Mouse (Mus musculus) limb, embryonic 14.5 days (tissue): ENCODE results near the gene Mrps33. TPM values are rescaled to one million over a fixed set of nuclear protein-coding genes. Genes with fewer than 3 reads are reported as not detected.

Source experiments
- ATAC-seq: fragments of 200-750 bp; cut with Nextera tagmentation; 2 replicates; pipeline ENCODE4 v1.8.0; 2017; ENCODE audit warnings: low read depth, moderate number of reproducible peaks, moderate TSS enrichment; ENCODE audit not compliant: low FRiP score
- DNase-seq: peaks from one replicate; pipeline ENCODE4 v3.0.0-alpha.2; 2015; ENCODE audit warnings: low spot score
- H3K27ac ChIP-seq: fragments of 300-500 bp; sonication (generic); replicated peaks from 2 replicates; pipeline ENCODE4 v1.5.1; 2014; ENCODE audit warnings: low read depth, mild to moderate bottlenecking, low read length, moderate library complexity, mixed read lengths
- H3K27me3 ChIP-seq: fragments of 300-500 bp; sonication (generic); 2 replicates; pipeline ENCODE4 v1.6.1; 2014; ENCODE audit warnings: low read length, mixed read lengths; ENCODE audit not compliant: control insufficient read depth, insufficient read depth
- H3K36me3 ChIP-seq: fragments of 300-500 bp; sonication (generic); 2 replicates; pipeline ENCODE4 v1.6.1; 2014; ENCODE audit warnings: mild to moderate bottlenecking, low read length, moderate library complexity, mixed read lengths; ENCODE audit not compliant: control insufficient read depth, insufficient read depth
- H3K4me1 ChIP-seq: fragments of 300-500 bp; sonication (generic); 2 replicates; pipeline ENCODE4 v1.6.1; 2014; ENCODE audit warnings: antibody characterized with exemption, low read length, mixed read lengths; ENCODE audit not compliant: control insufficient read depth, insufficient read depth
- H3K4me2 ChIP-seq: fragments of 300-500 bp; sonication (generic); replicated peaks from 2 replicates; pipeline ENCODE4 v1.6.1; 2014; ENCODE audit warnings: low read depth, mild to moderate bottlenecking, low read length, moderate library complexity; ENCODE audit not compliant: severe bottlenecking
- H3K4me3 ChIP-seq: fragments of 300-500 bp; sonication (generic); replicated peaks from 2 replicates; pipeline ENCODE4 v1.5.1; 2014; ENCODE audit warnings: low read length
- H3K9ac ChIP-seq: fragments of 300-500 bp; sonication (generic); 2 replicates; pipeline ENCODE4 v1.6.1; 2014; ENCODE audit warnings: mild to moderate bottlenecking, low read depth, low read length, moderate library complexity; ENCODE audit not compliant: severe bottlenecking
- H3K9me3 ChIP-seq: fragments of 300-500 bp; sonication (generic); 2 replicates; pipeline ENCODE4 v1.6.1; 2016; ENCODE audit warnings: low read length; ENCODE audit not compliant: control insufficient read depth
- POLR2A ChIP-seq: fragments of 200-500 bp; IDR thresholded peaks from 2 replicates; pipeline ENCODE4 v1.8.0; 2012; ENCODE audit warnings: inconsistent platforms, mild to moderate bottlenecking, moderate library complexity, borderline replicate concordance; ENCODE audit not compliant: insufficient read depth, insufficient read length; ENCODE audit errors: extremely low read depth
- WGBS: fragments of 180-500 bp; shearing (Covaris S2); extraction: QIAGEN DNeasy Blood & Tissue Kit; methylation state at CpG from one replicate; pipeline ENCODE4 v1.1.7; 2014; 5-methylcytosine and 5-hydroxymethylcytosine counted together
- polyA plus RNA-seq, 2 experiments: library from polyadenylated mRNA; depleted of rRNA in 1 of 2; stranded (reverse) in 1 of 2; unstranded in 1 of 2; fragments of >200 nt; fragmentation: Nextera tagmentation in 1 of 2; extraction: Ambion mirVana in 1 of 2; gene quantifications; 2 replicates each; pipeline versions ENCODE4 v1.2.1 to v1.2.3; 2012 to 2014

The Mrps33 gene
- polyA plus RNA-seq, 2 experiments = 179 to 225 TPM

DNA sequence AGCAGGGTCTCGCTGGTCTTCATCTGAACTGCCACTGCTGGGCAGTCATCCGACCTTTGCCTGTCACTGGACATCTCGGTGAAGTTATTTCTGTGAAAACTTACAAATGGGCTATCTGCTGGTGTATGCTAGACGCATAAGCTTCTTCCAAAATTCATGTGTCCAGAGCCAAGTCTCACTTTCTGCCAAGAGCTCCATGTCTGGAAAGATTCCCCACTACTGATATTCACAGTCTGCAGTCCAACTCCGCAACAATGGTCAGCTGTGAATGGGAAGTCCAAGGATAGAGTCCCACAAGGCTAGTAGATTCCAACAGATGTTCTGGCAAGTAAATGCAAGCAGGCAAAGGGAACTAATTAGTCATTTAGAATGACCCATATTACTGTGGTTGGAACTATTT is 17.9 kb upstream of the Mrps33 start:
- Histone ChIP-seq H3K4me1 (no peaks in the 10 kb centered on the region), H3K9ac (no peak overlapping the region), H3K4me3 (no peak overlapping the region), H3K36me3 (no peaks in the 10 kb centered on the region), H3K27me3 (no peaks in the 10 kb centered on the region), H3K9me3 (no peaks in the 10 kb centered on the region), H3K27ac (no peak overlapping the region), H3K4me2 (no peak overlapping the region)
- TF ChIP-seq POLR2A = no peak
- 85% methylated on average over 5 of the region's 5 CpGs for WGBS
- DNase-seq (no peak), ATAC-seq (no peak)

DNA sequence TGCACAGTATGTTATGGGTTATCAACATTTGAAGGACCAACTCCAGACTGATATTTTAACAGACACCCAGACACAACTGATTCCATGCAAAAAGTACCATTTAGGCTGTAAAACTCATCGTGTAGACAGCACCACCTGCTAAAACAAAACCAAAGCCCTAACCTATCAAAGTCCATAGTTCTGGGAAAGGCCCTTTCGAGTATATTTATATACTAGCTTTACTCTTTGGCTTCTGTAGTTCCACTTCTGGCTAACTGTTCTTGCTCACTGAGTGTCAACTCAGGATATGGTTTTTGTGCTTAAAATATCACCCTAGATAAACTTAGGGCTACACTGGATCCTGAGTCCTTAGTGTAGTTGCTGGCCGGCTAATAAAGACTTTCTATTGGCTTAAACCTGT is 10.5 kb upstream of the Mrps33 start:
- Histone ChIP-seq H3K4me1 (no peaks in the 10 kb centered on the region), H3K27ac (no peak overlapping the region), H3K4me2 (no peak overlapping the region), H3K9ac (no peak overlapping the region), H3K36me3 (no peaks in the 10 kb centered on the region), H3K27me3 (no peaks in the 10 kb centered on the region), H3K4me3 (no peak overlapping the region), H3K9me3 (no peaks in the 10 kb centered on the region)
- DNase-seq (no peak), ATAC-seq (no peak)
- TF ChIP-seq POLR2A = no peak
- WGBS = 82% methylated on average over 3 of the region's 3 CpGs

DNA sequence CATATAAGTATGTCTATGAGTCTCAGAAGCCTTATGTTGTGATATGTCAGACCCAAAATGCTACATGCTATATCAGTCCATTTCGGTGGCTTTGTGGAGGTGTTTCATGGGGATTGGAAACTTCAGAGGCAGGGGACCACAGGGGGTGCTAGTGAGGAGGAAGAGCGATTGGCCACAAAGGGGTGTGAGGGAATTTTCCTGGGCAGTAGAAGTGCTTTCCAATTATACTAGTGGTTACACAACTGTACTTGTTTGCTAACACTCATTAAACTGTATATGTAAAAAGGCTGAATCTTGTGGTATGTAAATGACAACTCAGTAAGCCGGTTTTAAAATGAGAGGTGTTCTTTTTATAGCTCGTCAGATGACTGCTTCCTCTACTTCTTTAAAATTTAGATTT is 8.1 kb upstream of the Mrps33 start:
- no peak for TF ChIP-seq POLR2A
- WGBS = 46% methylated on average over 4 of the region's 4 CpGs
- Histone ChIP-seq H3K9ac (no peak overlapping the region), H3K4me3 (no peak overlapping the region), H3K27me3 (no peaks in the 10 kb centered on the region), H3K27ac (no peak overlapping the region), H3K9me3 (no peaks in the 10 kb centered on the region), H3K36me3 (no peaks in the 10 kb centered on the region), H3K4me1 (no peaks in the 10 kb centered on the region), H3K4me2 (no peak overlapping the region)
- ATAC-seq (no peak), DNase-seq (no peak)

DNA sequence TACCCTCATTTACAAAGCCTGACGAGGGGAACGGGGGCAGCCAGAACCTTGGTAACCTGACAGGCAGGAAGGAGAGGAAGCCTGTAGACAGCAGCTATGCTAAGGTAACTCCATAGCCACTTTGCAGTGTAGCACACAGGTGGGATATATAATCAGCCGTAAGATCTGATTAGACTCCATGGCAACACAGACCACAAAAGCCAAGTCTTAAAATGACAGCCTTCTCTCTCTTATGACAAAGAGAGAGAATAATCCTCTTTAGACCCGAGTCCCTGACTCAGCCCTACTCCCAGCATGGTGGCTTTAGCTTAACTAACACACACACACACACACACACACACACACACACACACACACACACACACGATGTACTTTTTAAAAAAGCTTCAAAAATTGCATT is 2.3 kb downstream of the Mrps33 start:
- no peak for TF ChIP-seq POLR2A
- H3K4me1 ChIP-seq = no peaks in the 10 kb centered on the region
- no peak overlapping the region for H3K9ac ChIP-seq
- ATAC-seq (no peak), DNase-seq (no peak)
- WGBS = 75% methylated on average over 5 of the region's 5 CpGs
- no peaks in the 10 kb centered on the region for H3K9me3 ChIP-seq
- 0 out of 2 replicates have a peak, but pooled peaks cover 4% of the 10 kb centered on the region for H3K36me3 ChIP-seq
- no peak overlapping the region for H3K4me2 ChIP-seq
- H3K4me3 ChIP-seq = no peak overlapping the region
- H3K27me3 ChIP-seq = no peaks in the 10 kb centered on the region
- H3K27ac ChIP-seq = no peak overlapping the region

DNA sequence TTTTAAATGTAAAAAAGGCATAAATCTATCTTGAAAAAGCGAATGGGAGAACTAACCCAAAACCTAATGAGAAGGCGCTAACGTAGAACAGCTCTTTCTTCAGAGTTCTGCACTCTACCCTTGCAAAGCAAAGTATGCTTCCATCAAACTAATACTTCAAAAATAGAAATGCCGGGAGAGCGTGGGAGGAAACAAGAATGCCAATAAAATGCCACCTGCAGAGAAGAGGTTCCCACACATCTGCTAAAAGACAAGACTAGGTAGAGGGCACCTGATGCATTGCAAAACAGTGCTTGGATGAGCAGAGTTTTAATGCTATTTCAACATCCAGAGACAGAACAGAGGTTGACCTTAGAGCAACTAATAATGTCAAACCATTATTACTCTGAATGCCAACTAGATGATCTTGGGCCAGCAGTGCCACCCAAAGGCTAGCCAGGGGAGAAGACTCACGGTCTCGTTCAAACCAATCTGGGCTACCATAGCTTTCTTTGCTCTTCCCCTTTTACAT is 3.7 kb downstream of the Mrps33 start:
- H3K9ac ChIP-seq = no peak overlapping the region
- no peak overlapping the region for H3K4me3 ChIP-seq
- H3K27ac ChIP-seq = no peak overlapping the region
- no peak for ATAC-seq
- WGBS = 96% methylated on average over 7 of the region's 7 CpGs
- no peak overlapping the region for H3K4me2 ChIP-seq
- no peak for TF ChIP-seq POLR2A
- H3K9me3 ChIP-seq = no peaks in the 10 kb centered on the region
- H3K27me3 ChIP-seq = no peaks in the 10 kb centered on the region
- 0 out of 2 replicates have a peak, but pooled peaks cover 11% of the 10 kb centered on the region for H3K36me3 ChIP-seq
- H3K4me1 ChIP-seq = no peaks in the 10 kb centered on the region
- DNase-seq = no peak

DNA sequence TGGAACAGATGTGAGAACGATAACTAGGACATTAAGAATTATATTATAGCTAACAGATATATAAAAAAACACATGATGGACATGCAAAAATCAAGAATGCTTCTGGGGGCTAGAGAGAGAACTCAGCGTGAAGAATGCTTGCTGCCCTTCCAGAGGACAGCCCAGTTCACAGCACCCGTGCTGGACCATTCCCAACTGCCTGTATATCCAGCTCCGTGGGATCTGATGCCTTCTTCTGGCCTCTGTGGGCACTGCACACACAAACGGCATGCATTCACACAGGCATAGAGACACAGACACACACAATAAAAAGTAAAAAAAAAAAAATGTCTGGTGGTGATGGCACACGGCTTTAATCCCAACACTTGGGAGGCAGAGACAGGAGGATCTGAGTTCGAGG is 4.5 kb downstream of the Mrps33 start:
- ATAC-seq (no peak), DNase-seq (no peak)
- Histone ChIP-seq H3K4me2 (no peak overlapping the region), H3K27ac (no peak overlapping the region), H3K27me3 (no peaks in the 10 kb centered on the region), H3K4me1 (no peaks in the 10 kb centered on the region), H3K4me3 (no peak overlapping the region), H3K9me3 (no peaks in the 10 kb centered on the region), H3K9ac (no peak overlapping the region), H3K36me3 (peaks cover 13% of the 10 kb centered on the region; the same call in 1 of the 2 replicates)
- WGBS = 95% methylated on average over 7 of the region's 7 CpGs
- TF ChIP-seq POLR2A = no peak
